8 mouse cellular contexts compared by ENCODE assay signal in the genomic region with DNA sequence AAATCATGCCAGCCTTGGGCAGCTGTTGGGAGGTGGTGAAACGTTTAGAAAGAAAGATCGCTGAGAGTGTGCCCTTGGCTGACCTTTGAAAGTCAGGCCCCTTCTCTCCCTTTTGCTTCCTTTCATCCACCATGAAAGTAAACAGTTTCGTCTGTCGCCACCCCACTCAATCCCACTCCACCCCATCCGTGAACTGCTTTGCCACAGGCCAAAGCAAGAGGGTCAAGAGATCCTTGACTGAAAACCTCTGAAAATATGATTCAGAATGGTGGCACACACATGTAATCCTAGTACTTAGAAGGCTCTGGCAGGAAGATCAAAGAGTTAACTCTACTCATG. TPM values are rescaled to one million over a fixed set of nuclear protein-coding genes. Genes with fewer than 3 reads are reported as not detected.
DNase-seq lines count a peak whose midpoint lies in the region; ATAC-seq and TF ChIP-seq lines count a peak whose summit lies in the region.

No protein-coding gene starts in this region.

- H3K4me2 ChIP-seq in intestine, embryonic 16.5 days (ENCODE audit: low read depth, low read length), result peak overlapping the region; percentile 50
- H3K4me2 ChIP-seq in midbrain, embryonic 13.5 days (replicated peaks), result peak overlapping the region; percentile 60

- H3K27me3 ChIP-seq in kidney, adult 2 months (replicated peaks; ENCODE audit: control insufficient read depth, insufficient read depth, low read length), result no peaks in the 10 kb centered on the region
- H3K27me3 ChIP-seq in intestine, embryonic 16.5 days (replicated peaks; ENCODE audit: control insufficient read depth, insufficient read depth, low read length), result no peaks in the 10 kb centered on the region
- no peaks in the 10 kb centered on the region for H3K27me3 ChIP-seq in midbrain, embryonic 13.5 days

- DNase-seq in kidney, adult 2 months, result no peak
- no peak for DNase-seq in kidney, postnatal 10 days
- DNase-seq in left cerebral cortex, adult 11 months (ENCODE audit: low spot score), result no peak
- no peak for DNase-seq in kidney, postnatal 25 days
- DNase-seq in layer of hippocampus, adult 9-10 months (ENCODE audit: low spot score), result no peak

- peak overlapping the region; percentile 94 for H3K4me3 ChIP-seq in kidney, adult 2 months (ENCODE audit: insufficient read depth, low read depth, low read length)
- H3K4me3 ChIP-seq in intestine, embryonic 16.5 days (ENCODE audit: low read length), result peak overlapping the region; percentile 57
- peak overlapping the region; percentile 45 for H3K4me3 ChIP-seq in midbrain, embryonic 13.5 days (replicated peaks)

- no peak for TF ChIP-seq CTCF in kidney, adult 2 months (conservative IDR thresholded peaks at IDR 0.05; ENCODE audit: insufficient read depth, insufficient read length, low read depth, low read length)

- H3K27ac ChIP-seq in kidney, adult 2 months (ENCODE audit: insufficient read depth, low read depth, low read length), result peak overlapping the region; percentile 67
- H3K27ac ChIP-seq in intestine, embryonic 16.5 days (ENCODE audit: low read length), result peak overlapping the region; percentile 68
- H3K27ac ChIP-seq in midbrain, embryonic 13.5 days, result no peak overlapping the region

- peak overlapping the region; percentile 78 for H3K9ac ChIP-seq in intestine, embryonic 16.5 days (ENCODE audit: low read depth, low read length)
- peak overlapping the region; percentile 54 for H3K9ac ChIP-seq in midbrain, embryonic 13.5 days (replicated peaks)

- peak; percentile 46; the same call in 1 of the 2 replicates for ATAC-seq in common myeloid progenitor, adult 5-6 weeks (replicated peaks; ENCODE audit: low read depth, poor library complexity, severe bottlenecking)
- no peak for ATAC-seq in intestine, embryonic 16.5 days
- ATAC-seq in midbrain, embryonic 13.5 days, result 0 out of 2 replicates have a peak, but pooled peaks have one; percentile 21

- no peak for TF ChIP-seq POLR2A in kidney, adult 2 months (IDR thresholded peaks at IDR 0.05; ENCODE audit: low read depth, low read length)

- H3K36me3 ChIP-seq in kidney, adult 2 months (ENCODE audit: control insufficient read depth, insufficient read depth, low read length), result no peaks in the 10 kb centered on the region
- 0 out of 2 replicates have a peak, but pooled peaks cover 3% of the 10 kb centered on the region for H3K36me3 ChIP-seq in intestine, embryonic 16.5 days (ENCODE audit: control insufficient read depth, insufficient read depth, low read length)
- H3K36me3 ChIP-seq in midbrain, embryonic 13.5 days, result no peaks in the 10 kb centered on the region

- WGBS in kidney, adult 2 months, result 16% methylated on average over 5 of the region's 5 CpGs
- WGBS in intestine, embryonic 16.5 days, result 28% methylated on average over 5 of the region's 5 CpGs
- 26% methylated on average over 5 of the region's 5 CpGs for WGBS in midbrain, embryonic 13.5 days

- H3K9me3 ChIP-seq in intestine, embryonic 16.5 days (ENCODE audit: control insufficient read depth, low read length), result no peaks in the 10 kb centered on the region
- no peaks in the 10 kb centered on the region for H3K9me3 ChIP-seq in midbrain, embryonic 13.5 days

- peaks cover 3% of the 10 kb centered on the region; the same call in 1 of the 2 replicates for H3K4me1 ChIP-seq in kidney, adult 2 months (ENCODE audit: control insufficient read depth, insufficient read depth, low read length)
- H3K4me1 ChIP-seq in intestine, embryonic 16.5 days (ENCODE audit: control insufficient read depth, insufficient read depth, low read length), result 0 out of 2 replicates have a peak, but pooled peaks cover under 1% of the 10 kb centered on the region
- peaks cover 10% of the 10 kb centered on the region; the same call in 1 of the 2 replicates for H3K4me1 ChIP-seq in midbrain, embryonic 13.5 days (replicated peaks)

RNA-seq across cellular contexts. Expression of a gene that starts 0.4 kb away (rescaled TPM):
- 17.6 and 18.8 TPM in 2 replicates for polyA plus RNA-seq in kidney, adult 2 months (2012; rRNA removed)
- total RNA-seq in common myeloid progenitor, adult 5-6 weeks (2017), result 12.7 and 19.3 TPM in 2 replicates
- 12.6 and 16.0 TPM in 2 replicates for polyA plus RNA-seq in intestine, embryonic 16.5 days (2015; fragmentation: Nextera tagmentation; extraction: Ambion mirVana)
- polyA plus RNA-seq in midbrain, embryonic 13.5 days (2015; fragmentation: Nextera tagmentation; extraction: Ambion mirVana), result 2.7 and 4.5 TPM in 2 replicates

RNA-seq across cellular contexts. Expression of a gene that starts 26.5 kb away (rescaled TPM):
- 0.34 and 1.2 TPM in 2 replicates for polyA plus RNA-seq in kidney, adult 2 months (2012; rRNA removed)
- total RNA-seq in common myeloid progenitor, adult 5-6 weeks (2017), result 0.32 TPM in 1 of 2 replicates, not detected in the other
- polyA plus RNA-seq in intestine, embryonic 16.5 days (2015; fragmentation: Nextera tagmentation; extraction: Ambion mirVana), result 0.21 and 0.23 TPM in 2 replicates
- 0.52 and 0.65 TPM in 2 replicates for polyA plus RNA-seq in midbrain, embryonic 13.5 days (2015; fragmentation: Nextera tagmentation; extraction: Ambion mirVana)

RNA-seq across cellular contexts. Expression of a gene that starts 53.9 kb away (rescaled TPM):
- polyA plus RNA-seq in kidney, adult 2 months (2012; rRNA removed), result 54.6 and 77.8 TPM in 2 replicates
- total RNA-seq in common myeloid progenitor, adult 5-6 weeks (2017), result 110 and 124 TPM in 2 replicates
- 131 and 133 TPM in 2 replicates for polyA plus RNA-seq in intestine, embryonic 16.5 days (2015; fragmentation: Nextera tagmentation; extraction: Ambion mirVana)
- 127 and 130 TPM in 2 replicates for polyA plus RNA-seq in midbrain, embryonic 13.5 days (2015; fragmentation: Nextera tagmentation; extraction: Ambion mirVana)

RNA-seq across cellular contexts. Expression of a gene that starts 54.0 kb away (rescaled TPM):
- 24.0 and 31.3 TPM in 2 replicates for polyA plus RNA-seq in kidney, adult 2 months (2012; rRNA removed)
- total RNA-seq in common myeloid progenitor, adult 5-6 weeks (2017), result 206 and 222 TPM in 2 replicates
- 208 and 232 TPM in 2 replicates for polyA plus RNA-seq in intestine, embryonic 16.5 days (2015; fragmentation: Nextera tagmentation; extraction: Ambion mirVana)
- polyA plus RNA-seq in midbrain, embryonic 13.5 days (2015; fragmentation: Nextera tagmentation; extraction: Ambion mirVana), result 279 and 280 TPM in 2 replicates

RNA-seq across cellular contexts. Expression of a gene that starts 59.9 kb away (rescaled TPM):
- 68.1 and 79.3 TPM in 2 replicates for polyA plus RNA-seq in kidney, adult 2 months (2012; rRNA removed)
- total RNA-seq in common myeloid progenitor, adult 5-6 weeks (2017), result 15.6 and 17.3 TPM in 2 replicates
- polyA plus RNA-seq in intestine, embryonic 16.5 days (2015; fragmentation: Nextera tagmentation; extraction: Ambion mirVana), result 58.0 and 67.0 TPM in 2 replicates
- polyA plus RNA-seq in midbrain, embryonic 13.5 days (2015; fragmentation: Nextera tagmentation; extraction: Ambion mirVana), result 78.9 and 85.3 TPM in 2 replicates
